Mouse (Mus musculus): Measurements from ENCODE around the gene Mfsd8. TPM values are rescaled to one million over a fixed set of nuclear protein-coding genes. Genes with fewer than 3 reads are reported as not detected.
"Not testable (repeated sequence)": the region's sequence is repeated elsewhere in the genome, so short reads cannot be mapped to it uniquely, and the experiment has no call there.

The Mfsd8 gene
- polyA plus RNA-seq (2014; fragmentation: Nextera tagmentation; extraction: Ambion mirVana) = 12.7 and 13.3 TPM in 2 replicates

- WGBS = 0% methylated on average over 34 of the region's 39 CpGs
These were observed at the start of gene Mfsd8 for GRCm38 (mm10) chr3:40846473-40846956. TSS of gene Mfsd8 (minus strand) at chr3:40846886.

DNA sequence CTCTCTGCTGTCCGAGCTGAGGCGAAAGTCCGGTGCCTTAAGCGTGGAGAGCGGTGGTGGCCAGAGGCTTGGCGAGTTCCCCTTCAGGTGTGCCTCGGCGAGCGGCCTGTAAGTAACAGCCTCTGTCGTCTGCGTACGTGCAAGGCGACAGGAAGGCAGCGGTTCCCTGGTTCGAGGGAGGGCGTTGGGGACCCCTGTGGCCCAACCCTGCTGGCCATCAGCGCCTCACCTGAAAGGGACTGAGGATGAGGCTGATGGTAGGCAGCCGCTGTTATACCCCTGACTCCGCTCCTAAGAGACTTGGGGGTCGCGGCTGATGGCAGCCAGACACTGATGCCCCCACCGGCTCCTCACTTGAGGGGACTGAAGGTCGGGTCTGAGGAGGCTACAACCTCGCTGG is 47.6 kb upstream of the Mfsd8 start:
- Histone ChIP-seq H3K27ac (peak overlapping the region; percentile 54), H3K4me2 (replicated peaks) (peak overlapping the region; percentile 79), H3K9ac (peak overlapping the region; percentile 80), H3K4me3 (replicated peaks; ENCODE audit: low read length) (peak overlapping the region; percentile 57)
- not testable (repeated sequence) for ATAC-seq (ENCODE audit: low FRiP score); DNase-seq (ENCODE audit: low spot score); H3K36me3 ChIP-seq (replicated peaks; ENCODE audit: control insufficient read depth, insufficient read depth); H3K4me1 ChIP-seq (replicated peaks; ENCODE audit: control insufficient read depth, insufficient read depth, low read length); H3K27me3 ChIP-seq (ENCODE audit: control insufficient read depth, insufficient read depth, low read length); H3K9me3 ChIP-seq (ENCODE audit: control insufficient read depth, low read length)
- WGBS = under 1% methylated on average over 18 of the region's 24 CpGs

More at GRCm38 (mm10) chr3:40846473-40846956, at the start of gene Mfsd8:
- not testable (repeated sequence) for H3K9me3 ChIP-seq (ENCODE audit: control insufficient read depth, low read length); H3K27me3 ChIP-seq (ENCODE audit: control insufficient read depth, insufficient read depth, low read length); H3K36me3 ChIP-seq (replicated peaks; ENCODE audit: control insufficient read depth, insufficient read depth); H3K4me1 ChIP-seq (replicated peaks; ENCODE audit: control insufficient read depth, insufficient read depth, low read length)
- H3K9ac ChIP-seq = peak within 1 kb of the TSS; percentile 79
- DNase-seq (ENCODE audit: low spot score) (peak; percentile 95), ATAC-seq (ENCODE audit: low FRiP score) (peak; percentile 99)
- H3K27ac ChIP-seq = peak within 1 kb of the TSS; percentile 84
- H3K4me2 ChIP-seq (replicated peaks) = peak within 1 kb of the TSS; percentile 72
- H3K4me3 ChIP-seq (replicated peaks; ENCODE audit: low read length) = peak within 1 kb of the TSS; percentile 53

GRCm38 (mm10) chr3:40893816-40894258 is 47.2 kb upstream of the Mfsd8 start:
- Histone ChIP-seq H3K27ac (peak overlapping the region; percentile 69), H3K4me3 (replicated peaks; ENCODE audit: low read length) (peak overlapping the region; percentile 57), H3K9ac (peak overlapping the region; percentile 63), H3K4me2 (replicated peaks) (peak overlapping the region; percentile 63)
- H3K9me3 ChIP-seq (ENCODE audit: control insufficient read depth, low read length); H3K4me1 ChIP-seq (replicated peaks; ENCODE audit: control insufficient read depth, insufficient read depth, low read length); H3K36me3 ChIP-seq (replicated peaks; ENCODE audit: control insufficient read depth, insufficient read depth); H3K27me3 ChIP-seq (ENCODE audit: control insufficient read depth, insufficient read depth, low read length): not testable (repeated sequence)
- ATAC-seq (ENCODE audit: low FRiP score) (peak; percentile 99), DNase-seq (ENCODE audit: low spot score) (peak; percentile 94)
- under 1% methylated on average over 37 of the region's 38 CpGs for WGBS

DNA sequence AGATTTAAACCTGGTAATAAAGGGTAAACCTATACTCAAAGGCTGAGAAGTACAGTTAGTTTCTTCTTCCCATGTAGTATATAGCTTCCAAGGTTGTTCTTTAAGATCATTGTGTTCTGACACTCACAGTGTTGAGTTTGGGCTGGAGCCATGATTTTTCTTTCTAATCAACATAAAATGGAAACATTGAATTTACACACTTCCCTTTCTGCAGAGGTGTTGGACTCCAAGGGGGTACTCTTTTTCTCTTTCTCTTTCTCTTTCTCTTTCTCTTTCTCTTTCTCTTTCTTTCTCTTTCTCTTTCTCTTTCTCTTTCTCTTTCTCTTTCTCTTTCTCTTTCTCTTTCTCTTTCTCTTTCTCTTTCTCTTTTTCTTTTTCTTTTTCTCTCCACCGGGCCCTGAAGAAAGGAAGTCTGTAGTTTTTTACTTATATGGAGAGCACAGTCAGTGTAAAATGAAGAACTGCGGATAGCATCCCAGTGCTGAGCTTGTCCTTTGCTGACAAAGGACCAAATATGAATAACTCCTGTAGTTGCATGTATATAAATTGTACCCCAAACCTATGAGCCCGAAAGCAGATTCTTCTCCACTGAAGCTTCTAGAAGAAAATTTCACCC is 6.5 kb upstream of the Mfsd8 start:
- not testable (repeated sequence) for H3K4me1 ChIP-seq (replicated peaks; ENCODE audit: control insufficient read depth, insufficient read depth, low read length); DNase-seq (ENCODE audit: low spot score); H3K36me3 ChIP-seq (replicated peaks; ENCODE audit: control insufficient read depth, insufficient read depth); H3K4me3 ChIP-seq (replicated peaks; ENCODE audit: low read length); H3K9ac ChIP-seq; H3K27me3 ChIP-seq (ENCODE audit: control insufficient read depth, insufficient read depth, low read length); H3K4me2 ChIP-seq (replicated peaks); ATAC-seq (ENCODE audit: low FRiP score); H3K9me3 ChIP-seq (ENCODE audit: control insufficient read depth, low read length); H3K27ac ChIP-seq
- 87% methylated on average over 3 of the region's 3 CpGs for WGBS

GRCm38 (mm10) chr3:40847936-40848335 is 1.2 kb upstream of the Mfsd8 start:
- H3K9ac ChIP-seq; H3K9me3 ChIP-seq (ENCODE audit: control insufficient read depth, low read length); H3K27ac ChIP-seq; H3K36me3 ChIP-seq (replicated peaks; ENCODE audit: control insufficient read depth, insufficient read depth); DNase-seq (ENCODE audit: low spot score); H3K27me3 ChIP-seq (ENCODE audit: control insufficient read depth, insufficient read depth, low read length); H3K4me1 ChIP-seq (replicated peaks; ENCODE audit: control insufficient read depth, insufficient read depth, low read length); ATAC-seq (ENCODE audit: low FRiP score): not testable (repeated sequence)
- WGBS = 93% methylated on average over 2 of the region's 2 CpGs
- H3K4me3 ChIP-seq (replicated peaks; ENCODE audit: low read length) = peak overlapping the region; percentile 53
- peak overlapping the region; percentile 64 for H3K4me2 ChIP-seq (replicated peaks)

DNA sequence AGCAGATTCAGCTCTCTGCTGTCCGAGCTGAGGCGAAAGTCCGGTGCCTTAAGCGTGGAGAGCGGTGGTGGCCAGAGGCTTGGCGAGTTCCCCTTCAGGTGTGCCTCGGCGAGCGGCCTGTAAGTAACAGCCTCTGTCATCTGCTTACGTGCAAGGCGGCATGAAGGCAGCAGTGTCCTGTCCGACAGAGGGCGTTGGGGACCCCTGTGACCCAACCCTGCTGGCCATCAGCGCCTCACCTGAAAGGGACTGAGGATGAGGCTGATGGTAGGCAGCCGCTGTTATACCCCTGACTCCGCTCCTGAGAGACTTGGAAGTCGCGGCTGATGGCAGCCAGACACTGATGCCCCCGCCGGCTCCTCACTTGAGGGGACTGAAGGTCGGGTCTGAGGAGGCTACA is 332 bp upstream of the Mfsd8 start:
- H3K9me3 ChIP-seq (ENCODE audit: control insufficient read depth, low read length); H3K4me1 ChIP-seq (replicated peaks; ENCODE audit: control insufficient read depth, insufficient read depth, low read length); H3K27me3 ChIP-seq (ENCODE audit: control insufficient read depth, insufficient read depth, low read length); H3K36me3 ChIP-seq (replicated peaks; ENCODE audit: control insufficient read depth, insufficient read depth); ATAC-seq (ENCODE audit: low FRiP score): not testable (repeated sequence)
- Histone ChIP-seq H3K27ac (peak overlapping the region; percentile 84), H3K4me3 (replicated peaks; ENCODE audit: low read length) (peak overlapping the region; percentile 53), H3K4me2 (replicated peaks) (peak overlapping the region; percentile 64), H3K9ac (peak overlapping the region; percentile 70)
- DNase-seq (ENCODE audit: low spot score) = peak; percentile 38
- WGBS = 1% methylated on average over 15 of the region's 21 CpGs

GRCm38 (mm10) chr3:40846957-40847017 is 101 bp upstream of the Mfsd8 start, which contains the start of gene Abhd18:
TSS of gene Abhd18 (plus strand) at chr3:40846970.
- Histone ChIP-seq H3K27ac (peak within 1 kb of the TSS; percentile 84), H3K4me2 (replicated peaks) (peak within 1 kb of the TSS; percentile 72), H3K4me3 (replicated peaks; ENCODE audit: low read length) (peak within 1 kb of the TSS; percentile 53), H3K9ac (peak within 1 kb of the TSS; percentile 79)
- not testable (repeated sequence) for H3K27me3 ChIP-seq (ENCODE audit: control insufficient read depth, insufficient read depth, low read length); H3K4me1 ChIP-seq (replicated peaks; ENCODE audit: control insufficient read depth, insufficient read depth, low read length); H3K9me3 ChIP-seq (ENCODE audit: control insufficient read depth, low read length); DNase-seq (ENCODE audit: low spot score); H3K36me3 ChIP-seq (replicated peaks; ENCODE audit: control insufficient read depth, insufficient read depth); ATAC-seq (ENCODE audit: low FRiP score)
- no CpG with 5 or more reads among the region's 4 CpGs for WGBS

GRCm38 (mm10) chr3:40845521-40845920 is 1.2 kb downstream of the Mfsd8 start:
- Histone ChIP-seq H3K4me3 (replicated peaks; ENCODE audit: low read length) (peak overlapping the region; percentile 53), H3K9ac (peak overlapping the region; percentile 79), H3K27ac (peak overlapping the region; percentile 84), H3K4me2 (replicated peaks) (peak overlapping the region; percentile 72)
- not testable (repeated sequence) for H3K27me3 ChIP-seq (ENCODE audit: control insufficient read depth, insufficient read depth, low read length); H3K9me3 ChIP-seq (ENCODE audit: control insufficient read depth, low read length); ATAC-seq (ENCODE audit: low FRiP score); H3K4me1 ChIP-seq (replicated peaks; ENCODE audit: control insufficient read depth, insufficient read depth, low read length); H3K36me3 ChIP-seq (replicated peaks; ENCODE audit: control insufficient read depth, insufficient read depth); DNase-seq (ENCODE audit: low spot score)
- WGBS = 79% methylated on average over 5 of the region's 6 CpGs

GRCm38 (mm10) chr3:40813275-40813674 is 33.4 kb downstream of the Mfsd8 start:
- Histone ChIP-seq H3K36me3 (replicated peaks; ENCODE audit: control insufficient read depth, insufficient read depth) (peaks cover 71% of the 10 kb centered on the region), H3K27me3 (ENCODE audit: control insufficient read depth, insufficient read depth, low read length) (no peaks in the 10 kb centered on the region), H3K9ac (no peak overlapping the region), H3K4me3 (replicated peaks; ENCODE audit: low read length) (no peak overlapping the region), H3K27ac (no peak overlapping the region), H3K4me2 (replicated peaks) (no peak overlapping the region), H3K9me3 (ENCODE audit: control insufficient read depth, low read length) (no peaks in the 10 kb centered on the region), H3K4me1 (replicated peaks; ENCODE audit: control insufficient read depth, insufficient read depth, low read length) (no peaks in the 10 kb centered on the region)
- ATAC-seq (ENCODE audit: low FRiP score) = no peak
- WGBS = 92% methylated on average over 2 of the region's 2 CpGs
- DNase-seq (ENCODE audit: low spot score) = no peak

DNA sequence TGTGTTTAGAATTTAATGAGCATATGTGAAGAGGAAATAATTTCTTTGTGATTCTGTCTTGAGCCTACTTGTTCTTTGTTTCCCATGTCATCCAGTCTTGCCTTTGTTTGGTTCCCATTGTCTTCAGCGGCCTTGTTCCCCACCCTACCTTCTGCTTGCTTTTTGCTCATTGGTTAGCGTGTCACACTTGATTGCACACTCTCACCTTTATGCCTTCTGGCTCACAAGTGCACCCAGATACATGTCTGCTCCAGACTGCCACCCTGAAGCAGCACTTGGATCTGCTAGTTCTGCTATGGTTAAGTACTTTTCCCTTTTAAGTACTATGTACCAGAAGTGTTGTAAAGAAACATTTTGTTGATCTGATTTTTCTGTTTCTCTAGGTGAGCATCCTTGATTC is 36.8 kb downstream of the Mfsd8 start:
- 41% methylated on average over 2 of the region's 2 CpGs for WGBS
- DNase-seq (ENCODE audit: low spot score) = no peak
- no peaks in the 10 kb centered on the region for H3K4me1 ChIP-seq (replicated peaks; ENCODE audit: control insufficient read depth, insufficient read depth, low read length)
- no peaks in the 10 kb centered on the region for H3K27me3 ChIP-seq (ENCODE audit: control insufficient read depth, insufficient read depth, low read length)
- H3K9ac ChIP-seq = no peak overlapping the region
- H3K4me2 ChIP-seq (replicated peaks) = no peak overlapping the region
- H3K4me3 ChIP-seq (replicated peaks; ENCODE audit: low read length) = no peak overlapping the region
- no peaks in the 10 kb centered on the region for H3K9me3 ChIP-seq (ENCODE audit: control insufficient read depth, low read length)
- no peak for ATAC-seq (ENCODE audit: low FRiP score)
- H3K36me3 ChIP-seq (replicated peaks; ENCODE audit: control insufficient read depth, insufficient read depth) = peaks cover 73% of the 10 kb centered on the region
- no peak overlapping the region for H3K27ac ChIP-seq
